Mouse (Mus musculus) neural tube, embryonic 11.5 days (tissue): Measurements from ENCODE around the gene Mpv17. TPM values are rescaled to one million over a fixed set of nuclear protein-coding genes. Genes with fewer than 3 reads are reported as not detected.

Source experiments
- ATAC-seq: fragments of 200-750 bp; cut with Nextera tagmentation; 2 replicates; pipeline ENCODE4 v1.8.0; 2017; ENCODE audit warnings: moderate number of reproducible peaks, mild to moderate bottlenecking, moderate TSS enrichment, moderate library complexity; ENCODE audit not compliant: insufficient read depth, low FRiP score, low TSS enrichment
- DNase-seq: peaks from one replicate; pipeline ENCODE4 v3.0.0-alpha.2; 2015; ENCODE audit warnings: low spot score
- H3K27ac ChIP-seq: fragments of 300-500 bp; sonication (generic); 2 replicates; pipeline ENCODE4 v1.5.1; 2014; ENCODE audit warnings: low read depth, mild to moderate bottlenecking, low read length
- H3K27me3 ChIP-seq: fragments of 300-500 bp; sonication (generic); 2 replicates; pipeline ENCODE4 v1.6.1; 2014; ENCODE audit warnings: mild to moderate bottlenecking, low read length, mixed read lengths; ENCODE audit not compliant: control insufficient read depth, insufficient read depth
- H3K36me3 ChIP-seq: fragments of 300-500 bp; sonication (generic); 2 replicates; pipeline ENCODE4 v1.6.1; 2014; ENCODE audit warnings: mild to moderate bottlenecking, low read length, moderate library complexity, mixed read lengths; ENCODE audit not compliant: control insufficient read depth, insufficient read depth
- H3K4me1 ChIP-seq: fragments of 300-500 bp; sonication (generic); 2 replicates; pipeline ENCODE4 v1.6.1; 2014; ENCODE audit warnings: low read length, mixed read lengths; ENCODE audit not compliant: control insufficient read depth, insufficient read depth
- H3K4me2 ChIP-seq: fragments of 300-500 bp; sonication (generic); 2 replicates; pipeline ENCODE4 v1.6.1; 2014; ENCODE audit warnings: low read depth, mild to moderate bottlenecking, moderate library complexity
- H3K4me3 ChIP-seq: fragments of 300-500 bp; sonication (generic); 2 replicates; pipeline ENCODE4 v1.5.1; 2014; ENCODE audit warnings: low read depth, low read length
- H3K9ac ChIP-seq: fragments of 300-500 bp; sonication (generic); 2 replicates; pipeline ENCODE4 v1.6.1; 2014; ENCODE audit warnings: mild to moderate bottlenecking, low read length
- H3K9me3 ChIP-seq: fragments of 300-500 bp; sonication (generic); 2 replicates; pipeline ENCODE4 v1.6.1; 2016; ENCODE audit warnings: low read length; ENCODE audit not compliant: control insufficient read depth
- WGBS: fragments of 180-500 bp; shearing (Covaris S2); extraction: QIAGEN DNeasy Blood & Tissue Kit; methylation state at CpG from one replicate; pipeline ENCODE4 v1.1.7; 2014; 5-methylcytosine and 5-hydroxymethylcytosine counted together
- polyA plus RNA-seq: library from polyadenylated mRNA; unstranded; fragments of >200 nt; fragmentation: Nextera tagmentation; extraction: Ambion mirVana; gene quantifications from 2 replicates; pipeline ENCODE4 v1.2.1, GENCODE M21; 2014

Mpv17 gene
- polyA plus RNA-seq = 44.8 and 52.2 TPM in 2 replicates

GRCm38 (mm10) chr5:31154152-31154553 lies at the start of gene Mpv17:
Gene Mpv17 (minus strand): TSS chr5:31154251.
- peak within 1 kb of the TSS; percentile 84 for H3K4me2 ChIP-seq
- no peaks in the 10 kb centered on the region for H3K27me3 ChIP-seq
- H3K4me1 ChIP-seq = peaks cover 4% of the 10 kb centered on the region
- H3K4me3 ChIP-seq = peak within 1 kb of the TSS; percentile 53
- WGBS = under 1% methylated on average over 19 of the region's 19 CpGs
- peak within 1 kb of the TSS; percentile 65 for H3K9ac ChIP-seq
- H3K27ac ChIP-seq = no peak within 1 kb of the TSS; the same call in 1 of the 2 replicates
- H3K9me3 ChIP-seq = no peaks in the 10 kb centered on the region
- DNase-seq (peak; percentile 83), ATAC-seq (peak; percentile 94)
- H3K36me3 ChIP-seq = peaks cover 13% of the 10 kb centered on the region

GRCm38 (mm10) chr5:31202933-31203332 lies 48.9 kb upstream of the Mpv17 start:
- no peak for DNase-seq
- Histone ChIP-seq H3K36me3 (peaks cover 33% of the 10 kb centered on the region), H3K9ac (peak overlapping the region; percentile 67; the same call in 1 of the 2 replicates), H3K9me3 (peaks cover 5% of the 10 kb centered on the region), H3K4me3 (peak overlapping the region; percentile 81), H3K4me1 (peaks cover 14% of the 10 kb centered on the region; the same call in 1 of the 2 replicates), H3K4me2 (peak overlapping the region; percentile 70), H3K27me3 (no peaks in the 10 kb centered on the region), H3K27ac (peak overlapping the region; percentile 76; the same call in 1 of the 2 replicates)
- ATAC-seq = no peak
- WGBS = 80% methylated on average over 7 of the region's 7 CpGs

- Histone ChIP-seq H3K9ac (peak within 1 kb of the TSS; percentile 88), H3K4me2 (peak within 1 kb of the TSS; percentile 89), H3K27ac (peak within 1 kb of the TSS; percentile 76), H3K27me3 (no peaks in the 10 kb centered on the region), H3K36me3 (peaks cover 36% of the 10 kb centered on the region), H3K9me3 (peaks cover 5% of the 10 kb centered on the region), H3K4me3 (peak within 1 kb of the TSS; percentile 81), H3K4me1 (peaks cover 14% of the 10 kb centered on the region; the same call in 1 of the 2 replicates)
- ATAC-seq = peak; percentile 96
- DNase-seq = peak; percentile 96
- under 1% methylated on average over 53 of the region's 53 CpGs for WGBS
Measured at GRCm38 (mm10) chr5:31201742-31202590, 47.9 kb upstream of the Mpv17 start, which contains the start of gene Zfp513. Gene Zfp513 (minus strand): TSS chr5:31202303.

- no peaks in the 10 kb centered on the region for H3K27me3 ChIP-seq
- H3K4me3 ChIP-seq = peak overlapping the region; percentile 81
- WGBS = 24% methylated on average over 13 of the region's 13 CpGs
- H3K4me2 ChIP-seq = peak overlapping the region; percentile 89
- H3K4me1 ChIP-seq = peaks cover 14% of the 10 kb centered on the region; the same call in 1 of the 2 replicates
- no peak for DNase-seq
- peak overlapping the region; percentile 88 for H3K9ac ChIP-seq
- H3K27ac ChIP-seq = peak overlapping the region; percentile 57; the same call in 1 of the 2 replicates
- H3K9me3 ChIP-seq = peaks cover 5% of the 10 kb centered on the region
- no peak for ATAC-seq
- H3K36me3 ChIP-seq = peaks cover 39% of the 10 kb centered on the region
Measured at GRCm38 (mm10) chr5:31201042-31201741, 47.1 kb upstream of the Mpv17 start.

GRCm38 (mm10) chr5:31200327-31200768 lies 46.3 kb upstream of the Mpv17 start:
- Histone ChIP-seq H3K9ac (no peak overlapping the region), H3K4me1 (peaks cover 14% of the 10 kb centered on the region; the same call in 1 of the 2 replicates), H3K4me3 (peak overlapping the region; percentile 12; the same call in 1 of the 2 replicates), H3K27ac (no peak overlapping the region; the same call in 1 of the 2 replicates), H3K4me2 (peak overlapping the region; percentile 89; the same call in 1 of the 2 replicates), H3K9me3 (peaks cover 5% of the 10 kb centered on the region), H3K36me3 (peaks cover 37% of the 10 kb centered on the region), H3K27me3 (no peaks in the 10 kb centered on the region)
- DNase-seq (no peak), ATAC-seq (no peak)
- 90% methylated on average over 27 of the region's 27 CpGs for WGBS

GRCm38 (mm10) chr5:31199893-31200292 lies 45.8 kb upstream of the Mpv17 start:
- H3K9me3 ChIP-seq = peaks cover 5% of the 10 kb centered on the region
- 87% methylated on average over 9 of the region's 9 CpGs for WGBS
- no peaks in the 10 kb centered on the region for H3K27me3 ChIP-seq
- no peak overlapping the region; the same call in 1 of the 2 replicates for H3K27ac ChIP-seq
- H3K4me1 ChIP-seq = peaks cover 14% of the 10 kb centered on the region; the same call in 1 of the 2 replicates
- peaks cover 37% of the 10 kb centered on the region for H3K36me3 ChIP-seq
- H3K9ac ChIP-seq = no peak overlapping the region
- no peak for ATAC-seq
- H3K4me2 ChIP-seq = no peak overlapping the region
- no peak for DNase-seq
- H3K4me3 ChIP-seq = peak overlapping the region; percentile 12; the same call in 1 of the 2 replicates

- H3K27ac ChIP-seq = no peak overlapping the region; the same call in 1 of the 2 replicates
- H3K4me2 ChIP-seq = no peak overlapping the region
- H3K9ac ChIP-seq = no peak overlapping the region
- 94% methylated on average over 19 of the region's 19 CpGs for WGBS
- H3K9me3 ChIP-seq = peaks cover 5% of the 10 kb centered on the region
- ATAC-seq = no peak
- no peaks in the 10 kb centered on the region for H3K27me3 ChIP-seq
- no peak for DNase-seq
- H3K4me3 ChIP-seq = no peak overlapping the region
- peaks cover 37% of the 10 kb centered on the region for H3K36me3 ChIP-seq
- H3K4me1 ChIP-seq = peaks cover 14% of the 10 kb centered on the region
Measured at GRCm38 (mm10) chr5:31199321-31199892, 45.4 kb upstream of the Mpv17 start.
